Mouse (Mus musculus) adipose tissue, adult 10 weeks (tissue): Measurements from ENCODE around the gene Rcan2. TPM values are rescaled to one million over a fixed set of nuclear protein-coding genes. Genes with fewer than 3 reads are reported as not detected.

Experiments used
- polyA plus RNA-seq: library from polyadenylated mRNA; stranded (reverse); fragments of 350-450 nt; fragmentation: Illumina TruSeq; extraction: RNeasy Lipid Tissue Mini Kit (QIAGEN cat#74804); gene quantifications from one replicate; pipeline ENCODE4 v1.2.3, GENCODE M21; 2014; ENCODE audit warnings: low read depth, low replicate concordance

Rcan2 gene
- 7.5 TPM for polyA plus RNA-seq

DNA sequence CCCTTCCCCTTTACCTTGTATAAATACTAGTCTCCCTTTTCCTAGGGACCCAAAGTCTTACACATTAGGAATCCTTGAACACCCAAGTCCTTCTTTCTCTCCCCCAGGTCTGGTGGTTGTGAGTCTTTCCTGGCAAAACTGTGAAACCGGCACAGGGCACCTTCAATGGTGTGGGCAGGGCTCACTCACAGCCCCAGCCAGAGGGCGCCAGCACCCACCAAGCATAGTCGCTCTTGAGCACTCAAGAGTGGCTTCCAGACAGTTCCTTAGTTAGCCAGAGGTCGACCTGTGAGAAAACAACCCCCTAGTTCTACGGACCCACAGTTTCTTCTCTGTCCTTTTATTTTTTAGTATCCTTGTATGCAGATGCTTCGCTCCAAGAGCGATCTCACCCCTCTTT lies at the start of gene Rcan2:
Gene Rcan2 (plus strand): TSS at position 275 of the 400 bp plus-strand sequence.

DNA sequence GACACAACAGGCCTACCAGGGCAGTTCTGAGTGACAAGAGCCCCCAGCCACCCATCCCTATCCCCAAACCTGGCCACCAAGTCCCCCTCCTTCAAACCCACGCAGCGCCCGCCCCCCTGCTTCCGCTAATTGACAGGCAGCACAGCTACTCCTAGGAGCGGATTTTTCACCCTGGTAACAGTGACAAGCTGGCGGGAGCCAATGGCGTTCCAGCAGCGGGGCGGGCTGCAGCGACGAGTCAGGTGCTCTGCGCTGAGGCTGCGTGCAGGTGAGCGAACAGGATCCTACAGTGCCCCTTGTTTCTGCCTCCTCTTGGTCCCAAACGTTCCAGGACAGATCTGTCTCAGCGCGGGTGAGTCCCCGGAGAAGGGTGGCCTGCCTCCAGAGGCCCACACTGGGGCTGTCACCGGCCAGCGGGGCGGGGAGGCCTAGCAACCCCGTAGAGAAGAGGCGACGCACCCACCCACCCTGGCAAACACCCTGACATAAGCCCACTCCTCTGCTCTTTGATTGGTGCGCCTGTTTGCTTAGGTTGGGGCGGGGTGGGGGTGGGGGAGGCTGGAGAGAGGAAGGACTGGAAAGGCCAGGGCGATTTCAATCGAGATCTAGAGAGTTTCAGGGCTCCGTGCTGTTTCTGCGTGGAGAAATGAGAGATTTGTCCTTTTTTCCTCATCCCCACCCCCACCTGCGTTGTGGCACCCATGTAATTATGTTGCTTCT lies 277.6 kb downstream of the Rcan2 start, which contains the start of gene Enpp5:
Gene Enpp5 (plus strand): TSS at position 183 of the 720 bp plus-strand sequence.

Other genes starting within 250 kb of the Rcan2 start
- 78.5 TPM for gene Pla2g7, start 233.3 kb upstream of the Rcan2 start, polyA plus RNA-seq
- gene Tdrd6, start 171.1 kb upstream of the Rcan2 start, polyA plus RNA-seq, result 7.2 TPM
- 6.2 TPM for gene Slc25a27, start 134.1 kb upstream of the Rcan2 start, polyA plus RNA-seq
- gene Cyp39a1, start 133.9 kb upstream of the Rcan2 start, polyA plus RNA-seq, result 7.2 TPM